Mouse (Mus musculus): ENCODE results near the gene Fkbp1b. TPM values are rescaled to one million over a fixed set of nuclear protein-coding genes. Genes with fewer than 3 reads are reported as not detected.

Gene Fkbp1b
- total and polyA plus RNA-seq, 2 experiments from 2014 or later, result 0.34 to 6.2 TPM

DNA sequence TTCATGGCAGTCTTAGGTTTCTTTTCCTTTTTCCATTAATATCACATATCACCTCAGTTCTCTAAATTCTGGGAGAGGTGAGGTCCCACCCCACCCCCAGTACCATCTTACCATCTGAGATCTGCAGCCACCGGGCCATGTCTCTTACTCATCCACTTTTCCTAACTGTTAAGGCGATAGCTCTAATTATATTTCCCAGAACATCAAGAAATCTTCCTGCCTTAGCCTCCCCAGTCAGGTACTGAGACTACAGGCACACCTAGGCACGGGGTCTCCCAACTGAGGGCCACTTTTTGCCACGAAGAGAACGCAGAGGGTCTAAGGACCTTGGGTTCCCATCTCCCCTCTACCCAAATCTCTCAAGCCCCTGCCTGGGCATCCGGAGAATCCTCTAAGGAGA, 32.1 kb upstream of the Fkbp1b start:
- DNase-seq (ENCODE audit: low spot score) (no peak), ATAC-seq (ENCODE audit: insufficient read depth, low read depth) (no peak)
- H3K4me2 ChIP-seq (ENCODE audit: low read depth, low read length), result peak overlapping the region; percentile 68
- H3K9ac ChIP-seq (replicated peaks; ENCODE audit: low read depth, low read length), result no peak overlapping the region
- TF ChIP-seq EP300 (IDR thresholded peaks at IDR 0.05; ENCODE audit: low read depth), result no peak
- TF ChIP-seq CTCF (IDR thresholded peaks at IDR 0.05; ENCODE audit: low read depth), result no peak
- WGBS, result 69% methylated on average over 6 of the region's 6 CpGs
- no peak overlapping the region for H3K27ac ChIP-seq (ENCODE audit: low read depth)
- H3K9me3 ChIP-seq (replicated peaks; ENCODE audit: control insufficient read depth, low read length), result no peaks in the 10 kb centered on the region
- 0 out of 2 replicates have a peak, but pooled peaks cover 4% of the 10 kb centered on the region for H3K36me3 ChIP-seq (replicated peaks; ENCODE audit: control insufficient read depth, insufficient read depth, low read length)
- H3K27me3 ChIP-seq (ENCODE audit: control insufficient read depth, insufficient read depth, low read length), result no peaks in the 10 kb centered on the region
- H3K4me1 ChIP-seq (ENCODE audit: control insufficient read depth, insufficient read depth), result peaks cover 15% of the 10 kb centered on the region; the same call in 1 of the 2 replicates
- H3K4me3 ChIP-seq (ENCODE audit: low read depth, low read length), result no peak overlapping the region

DNA sequence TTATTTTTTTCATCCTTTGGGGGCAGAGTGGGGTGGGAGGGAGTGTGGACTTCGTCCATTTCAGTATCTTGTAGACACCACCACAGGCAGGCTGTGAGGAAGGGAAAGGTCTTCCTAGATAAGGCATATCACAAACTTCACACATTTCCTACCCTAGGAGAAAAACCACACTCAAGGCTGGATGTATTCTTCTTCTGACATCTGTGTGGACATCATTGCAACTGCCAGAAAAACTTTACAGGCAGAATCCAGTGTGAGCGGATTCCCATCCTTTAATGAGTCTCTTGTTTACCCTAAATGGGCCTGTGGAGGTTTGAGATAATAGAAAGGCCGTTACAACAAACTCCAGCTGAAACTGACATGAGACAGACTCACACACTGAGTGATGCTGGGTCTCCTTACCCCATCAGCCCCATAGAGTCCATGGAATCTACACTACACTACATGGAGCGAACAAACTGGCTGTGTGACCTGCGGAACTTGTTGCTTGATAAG, 31.6 kb upstream of the Fkbp1b start:
- Histone ChIP-seq H3K9me3 (replicated peaks; ENCODE audit: control insufficient read depth, low read length) (no peaks in the 10 kb centered on the region), H3K4me2 (ENCODE audit: low read depth, low read length) (no peak overlapping the region), H3K27me3 (ENCODE audit: control insufficient read depth, insufficient read depth, low read length) (no peaks in the 10 kb centered on the region), H3K9ac (replicated peaks; ENCODE audit: low read depth, low read length) (no peak overlapping the region), H3K4me1 (ENCODE audit: control insufficient read depth, insufficient read depth) (peaks cover 15% of the 10 kb centered on the region; the same call in 1 of the 2 replicates), H3K36me3 (replicated peaks; ENCODE audit: control insufficient read depth, insufficient read depth, low read length) (no peaks in the 10 kb centered on the region), H3K27ac (ENCODE audit: low read depth) (no peak overlapping the region), H3K4me3 (ENCODE audit: low read depth, low read length) (no peak overlapping the region)
- 61% methylated on average over 5 of the region's 5 CpGs for WGBS
- DNase-seq (ENCODE audit: low spot score), result no peak
- ATAC-seq (ENCODE audit: insufficient read depth, low read depth), result no peak
- no peak for TF ChIP-seq CTCF (IDR thresholded peaks at IDR 0.05; ENCODE audit: low read depth)
- no peak for TF ChIP-seq EP300 (IDR thresholded peaks at IDR 0.05; ENCODE audit: low read depth)

DNA sequence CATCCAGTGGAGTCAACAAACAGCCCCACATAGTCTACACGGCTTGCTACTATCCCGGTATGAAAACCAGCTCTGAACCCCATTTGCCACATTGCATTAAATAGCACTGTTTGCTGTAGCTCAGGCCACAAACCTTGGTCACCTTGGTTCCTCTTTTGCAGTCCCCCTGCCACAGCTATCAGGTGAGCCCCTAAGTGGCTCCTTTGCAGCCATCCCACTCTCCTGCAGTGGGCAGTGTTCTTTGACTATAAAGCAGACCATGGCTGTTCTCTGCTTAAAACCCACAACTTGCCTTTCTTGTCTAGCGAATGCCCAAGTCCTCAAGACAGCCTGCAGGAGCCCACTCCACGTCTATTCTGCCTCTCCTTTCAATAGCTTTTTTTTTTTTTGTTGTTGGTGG, 30.9 kb upstream of the Fkbp1b start:
- no peak overlapping the region for H3K4me3 ChIP-seq (ENCODE audit: low read depth, low read length)
- WGBS, result 33% methylated on average over 4 of the region's 4 CpGs
- peak; percentile 20; the same call in 1 of the 2 replicates for TF ChIP-seq CTCF (IDR thresholded peaks at IDR 0.05; ENCODE audit: low read depth)
- no peak for TF ChIP-seq EP300 (IDR thresholded peaks at IDR 0.05; ENCODE audit: low read depth)
- no peaks in the 10 kb centered on the region for H3K9me3 ChIP-seq (replicated peaks; ENCODE audit: control insufficient read depth, low read length)
- no peak overlapping the region for H3K4me2 ChIP-seq (ENCODE audit: low read depth, low read length)
- no peak overlapping the region for H3K9ac ChIP-seq (replicated peaks; ENCODE audit: low read depth, low read length)
- no peaks in the 10 kb centered on the region for H3K27me3 ChIP-seq (ENCODE audit: control insufficient read depth, insufficient read depth, low read length)
- ATAC-seq (ENCODE audit: insufficient read depth, low read depth), result no peak
- no peak for DNase-seq (ENCODE audit: low spot score)
- H3K27ac ChIP-seq (ENCODE audit: low read depth), result no peak overlapping the region
- H3K36me3 ChIP-seq (replicated peaks; ENCODE audit: control insufficient read depth, insufficient read depth, low read length), result no peaks in the 10 kb centered on the region
- peaks cover 15% of the 10 kb centered on the region; the same call in 1 of the 2 replicates for H3K4me1 ChIP-seq (ENCODE audit: control insufficient read depth, insufficient read depth)

DNA sequence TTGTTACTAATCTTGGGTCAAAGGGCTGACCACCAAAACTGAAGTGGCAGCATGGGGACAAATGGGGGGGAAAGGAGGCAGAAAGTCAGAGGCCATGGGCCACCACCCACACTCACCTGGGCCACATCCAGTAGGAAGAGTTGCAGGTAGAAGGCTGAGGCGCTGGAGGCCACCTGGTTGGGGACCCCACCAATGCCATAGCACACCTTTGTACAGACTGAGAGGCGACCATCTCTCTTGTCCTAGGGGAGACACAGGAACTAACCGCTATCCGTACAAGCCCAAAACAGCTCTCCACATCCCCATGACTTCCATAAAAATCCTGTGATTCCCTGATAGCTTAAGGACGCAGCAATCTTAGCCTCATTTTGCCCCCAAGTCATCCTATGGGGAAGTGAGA, 29.9 kb upstream of the Fkbp1b start:
- peaks cover 15% of the 10 kb centered on the region; the same call in 1 of the 2 replicates for H3K4me1 ChIP-seq (ENCODE audit: control insufficient read depth, insufficient read depth)
- H3K9ac ChIP-seq (replicated peaks; ENCODE audit: low read depth, low read length), result no peak overlapping the region
- no peak for DNase-seq (ENCODE audit: low spot score)
- H3K27me3 ChIP-seq (ENCODE audit: control insufficient read depth, insufficient read depth, low read length), result no peaks in the 10 kb centered on the region
- H3K36me3 ChIP-seq (replicated peaks; ENCODE audit: control insufficient read depth, insufficient read depth, low read length), result no peaks in the 10 kb centered on the region
- no peaks in the 10 kb centered on the region for H3K9me3 ChIP-seq (replicated peaks; ENCODE audit: control insufficient read depth, low read length)
- TF ChIP-seq CTCF (IDR thresholded peaks at IDR 0.05; ENCODE audit: low read depth) (no peak), EP300 (IDR thresholded peaks at IDR 0.05; ENCODE audit: low read depth) (no peak)
- no peak overlapping the region for H3K4me2 ChIP-seq (ENCODE audit: low read depth, low read length)
- H3K27ac ChIP-seq (ENCODE audit: low read depth), result no peak overlapping the region
- ATAC-seq (ENCODE audit: insufficient read depth, low read depth), result no peak
- 90% methylated on average over 5 of the region's 5 CpGs for WGBS
- H3K4me3 ChIP-seq (ENCODE audit: low read depth, low read length), result no peak overlapping the region

DNA sequence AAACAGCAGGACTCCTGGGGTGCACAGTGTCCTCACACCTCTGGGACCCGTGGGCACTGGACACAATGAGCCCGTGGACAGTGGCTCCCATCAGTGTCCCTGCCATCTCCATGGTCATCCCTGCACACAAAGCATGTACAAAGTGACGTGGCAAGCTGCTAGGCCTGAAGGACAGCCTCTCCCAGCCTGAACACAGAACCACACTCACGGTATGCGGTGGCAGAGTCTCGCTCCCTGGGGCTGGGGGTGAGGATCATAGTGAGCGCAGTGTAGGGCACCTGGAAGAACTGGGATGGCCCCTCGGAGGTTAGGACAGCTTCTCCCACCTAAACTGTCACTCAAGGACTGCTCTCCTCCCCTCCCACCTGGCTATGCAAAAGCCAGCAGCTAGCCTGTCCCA, 27.5 kb upstream of the Fkbp1b start:
- WGBS, result 76% methylated on average over 8 of the region's 8 CpGs
- peaks cover 8% of the 10 kb centered on the region for H3K4me1 ChIP-seq (ENCODE audit: control insufficient read depth, insufficient read depth)
- no peaks in the 10 kb centered on the region for H3K36me3 ChIP-seq (replicated peaks; ENCODE audit: control insufficient read depth, insufficient read depth, low read length)
- H3K27ac ChIP-seq (ENCODE audit: low read depth), result no peak overlapping the region
- ATAC-seq (ENCODE audit: insufficient read depth, low read depth) (no peak), DNase-seq (ENCODE audit: low spot score) (no peak)
- no peak overlapping the region for H3K4me2 ChIP-seq (ENCODE audit: low read depth, low read length)
- no peaks in the 10 kb centered on the region for H3K27me3 ChIP-seq (ENCODE audit: control insufficient read depth, insufficient read depth, low read length)
- no peaks in the 10 kb centered on the region for H3K9me3 ChIP-seq (replicated peaks; ENCODE audit: control insufficient read depth, low read length)
- H3K4me3 ChIP-seq (ENCODE audit: low read depth, low read length), result no peak overlapping the region
- TF ChIP-seq EP300 (IDR thresholded peaks at IDR 0.05; ENCODE audit: low read depth) (no peak), CTCF (IDR thresholded peaks at IDR 0.05; ENCODE audit: low read depth) (no peak)
- no peak overlapping the region for H3K9ac ChIP-seq (replicated peaks; ENCODE audit: low read depth, low read length)

DNA sequence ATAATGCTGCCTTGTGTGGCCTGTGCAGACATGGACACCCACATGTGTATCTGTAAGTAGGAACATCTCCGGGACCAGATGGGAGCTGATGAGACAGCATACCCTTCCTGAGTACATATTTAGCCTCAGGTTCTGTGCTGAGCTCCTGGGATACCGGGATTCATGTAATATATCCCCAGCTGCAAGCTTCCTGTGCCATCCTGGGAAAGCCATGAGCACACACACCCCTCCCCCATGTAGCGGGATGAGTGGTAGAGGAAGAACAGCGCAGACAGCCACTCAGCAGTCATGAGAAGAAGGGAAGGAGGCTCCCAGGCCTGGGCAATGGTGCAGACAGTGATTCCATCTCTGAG, 22.9 kb upstream of the Fkbp1b start:
- 24% methylated on average over 4 of the region's 4 CpGs for WGBS
- H3K9me3 ChIP-seq (replicated peaks; ENCODE audit: control insufficient read depth, low read length), result no peaks in the 10 kb centered on the region
- no peak for DNase-seq (ENCODE audit: low spot score)
- no peak overlapping the region for H3K9ac ChIP-seq (replicated peaks; ENCODE audit: low read depth, low read length)
- TF ChIP-seq EP300 (IDR thresholded peaks at IDR 0.05; ENCODE audit: low read depth) (no peak), CTCF (IDR thresholded peaks at IDR 0.05; ENCODE audit: low read depth) (no peak)
- no peaks in the 10 kb centered on the region for H3K27me3 ChIP-seq (ENCODE audit: control insufficient read depth, insufficient read depth, low read length)
- 0 out of 2 replicates have a peak, but pooled peaks have one; percentile 2 for ATAC-seq (ENCODE audit: insufficient read depth, low read depth)
- no peaks in the 10 kb centered on the region for H3K36me3 ChIP-seq (replicated peaks; ENCODE audit: control insufficient read depth, insufficient read depth, low read length)
- no peak overlapping the region for H3K4me3 ChIP-seq (ENCODE audit: low read depth, low read length)
- no peak overlapping the region for H3K27ac ChIP-seq (ENCODE audit: low read depth)
- 0 out of 2 replicates have a peak overlapping the region, but pooled peaks have one; percentile 25 for H3K4me2 ChIP-seq (ENCODE audit: low read depth, low read length)
- peaks cover 13% of the 10 kb centered on the region for H3K4me1 ChIP-seq (ENCODE audit: control insufficient read depth, insufficient read depth)

Measured in heart, postnatal 0 days (tissue).